Mouse (Mus musculus): Measurements from ENCODE around the gene Mid1.
"Not testable (repeated sequence)": the region's sequence is repeated elsewhere in the genome, so short reads cannot be mapped to it uniquely, and the experiment has no call there.

- not testable (repeated sequence) for TF ChIP-seq CTCF (IDR thresholded peaks at IDR 0.05); EP300 (IDR thresholded peaks at IDR 0.05; ENCODE audit: insufficient read depth, low read depth, low read length); POLR2A (IDR thresholded peaks at IDR 0.05; ENCODE audit: insufficient read depth, low read depth, low read length)
Measured at GRCm38 (mm10) chrX:169997456-169997853, 312.5 kb downstream of the Mid1 start.

Data from heart, adult 2 months (tissue).